Mouse (Mus musculus) thymus, adult 2 months (tissue): Measurements from ENCODE around the gene Ccdc78. TPM values are rescaled to one million over a fixed set of nuclear protein-coding genes. Genes with fewer than 3 reads are reported as not detected.

Experiments
- DNase-seq: peaks from one replicate; pipeline ENCODE4 v3.0.0; 2021
- H3K27ac ChIP-seq: fragments of 200-500 bp; 2 replicates; pipeline ENCODE4 v1.5.1; 2012; ENCODE audit warnings: low read length, control low read depth; ENCODE audit not compliant: control insufficient read depth, insufficient read depth
- H3K27me3 ChIP-seq: fragments of 200-500 bp; 2 replicates; pipeline ENCODE4 v1.6.1; 2012; ENCODE audit warnings: mild to moderate bottlenecking, low read length, moderate library complexity, mixed read lengths; ENCODE audit not compliant: control insufficient read depth, insufficient read depth
- H3K36me3 ChIP-seq: fragments of 200-500 bp; 2 replicates; pipeline ENCODE4 v1.6.1; 2012; ENCODE audit warnings: mild to moderate bottlenecking, low read length, moderate library complexity; ENCODE audit not compliant: control insufficient read depth, insufficient read depth
- H3K4me1 ChIP-seq: fragments of 200-500 bp; replicated peaks from 2 replicates; pipeline ENCODE4 v1.6.1; 2012; ENCODE audit warnings: low read length; ENCODE audit not compliant: control insufficient read depth, insufficient read depth
- H3K4me3 ChIP-seq: fragments of 200-500 bp; 2 replicates; pipeline ENCODE4 v1.5.1; 2012; ENCODE audit warnings: mild to moderate bottlenecking, low read length, control low read depth, moderate library complexity; ENCODE audit not compliant: control insufficient read depth, insufficient read depth
- CTCF ChIP-seq: fragments of 200-500 bp; IDR thresholded peaks from 2 replicates; pipeline ENCODE4 v1.5.1; 2012; ENCODE audit warnings: mild to moderate bottlenecking, control low read depth, low read length, moderate library complexity, borderline replicate concordance; ENCODE audit not compliant: control insufficient read depth, poor library complexity, insufficient read depth; ENCODE audit errors: extremely low read depth
- POLR2A ChIP-seq: fragments of 200-500 bp; IDR thresholded peaks from 2 replicates; pipeline ENCODE4 v1.6.1; 2012; ENCODE audit warnings: mild to moderate bottlenecking, low read length, control low read depth, moderate library complexity; ENCODE audit not compliant: control insufficient read depth, poor library complexity, insufficient read depth; ENCODE audit errors: extremely low read depth
- WGBS: fragments of 180-500 bp; shearing (Covaris S2); methylation state at CpG from one replicate; pipeline ENCODE4 v1.1.7; 2018; 5-methylcytosine and 5-hydroxymethylcytosine counted together
- polyA plus RNA-seq: library from polyadenylated mRNA; depleted of rRNA; stranded (reverse); fragments of >200 nt; gene quantifications from 2 replicates; pipeline ENCODE4 v1.2.3, GENCODE M21; 2012

The Ccdc78 gene
- polyA plus RNA-seq, 1 experiment: 0.27 TPM

- 71% methylated on average over 8 of the region's 8 CpGs for WGBS
- Histone ChIP-seq H3K27me3 (no peaks in the 10 kb centered on the region), H3K27ac (no peak overlapping the region), H3K4me3 (no peak overlapping the region), H3K36me3 (no peaks in the 10 kb centered on the region), H3K4me1 (no peaks in the 10 kb centered on the region)
- DNase-seq: no peak
- TF ChIP-seq POLR2A (no peak), CTCF (no peak)
Observed at GRCm38 (mm10) chr17:25760148-25760547, 26.2 kb upstream of the Ccdc78 start.

GRCm38 (mm10) chr17:25761561-25761970 lies 24.8 kb upstream of the Ccdc78 start:
- WGBS: 77% methylated on average over 4 of the region's 4 CpGs
- H3K4me1 ChIP-seq: no peaks in the 10 kb centered on the region
- no peak for DNase-seq

GRCm38 (mm10) chr17:25762591-25762990 lies 23.8 kb upstream of the Ccdc78 start:
- H3K36me3 ChIP-seq: no peaks in the 10 kb centered on the region
- no peak overlapping the region for H3K27ac ChIP-seq
- WGBS: 53% methylated on average over 3 of the region's 3 CpGs
- no peak for DNase-seq
- H3K27me3 ChIP-seq: no peaks in the 10 kb centered on the region
- H3K4me1 ChIP-seq: no peaks in the 10 kb centered on the region
- no peak overlapping the region for H3K4me3 ChIP-seq
- TF ChIP-seq POLR2A (no peak), CTCF (no peak)

More at GRCm38 (mm10) chr17:25761561-25761970, 24.8 kb upstream of the Ccdc78 start:
- Histone ChIP-seq H3K27ac (no peak overlapping the region), H3K27me3 (no peaks in the 10 kb centered on the region), H3K4me3 (no peak overlapping the region), H3K36me3 (no peaks in the 10 kb centered on the region)
- no peak for TF ChIP-seq CTCF

GRCm38 (mm10) chr17:25765886-25766285 lies 20.5 kb upstream of the Ccdc78 start:
- Histone ChIP-seq H3K27me3 (no peaks in the 10 kb centered on the region), H3K36me3 (no peaks in the 10 kb centered on the region), H3K4me3 (no peak overlapping the region), H3K27ac (no peak overlapping the region), H3K4me1 (no peaks in the 10 kb centered on the region)
- DNase-seq: no peak
- TF ChIP-seq CTCF: no peak
- TF ChIP-seq POLR2A: no peak
- WGBS: 78% methylated on average over 5 of the region's 5 CpGs

GRCm38 (mm10) chr17:25769331-25769730 lies 17.0 kb upstream of the Ccdc78 start:
- DNase-seq: no peak
- Histone ChIP-seq H3K27me3 (no peaks in the 10 kb centered on the region), H3K36me3 (no peaks in the 10 kb centered on the region), H3K27ac (no peak overlapping the region), H3K4me3 (no peak overlapping the region), H3K4me1 (peaks cover 5% of the 10 kb centered on the region)
- TF ChIP-seq POLR2A (no peak), CTCF (no peak)
- WGBS: 56% methylated on average over 9 of the region's 9 CpGs

- H3K36me3 ChIP-seq: no peaks in the 10 kb centered on the region
- H3K4me1 ChIP-seq: peaks cover 8% of the 10 kb centered on the region
- WGBS: under 1% methylated on average over 37 of the region's 37 CpGs
- peak; percentile 97 for DNase-seq
- TF ChIP-seq CTCF (peak; percentile 98), POLR2A (peak; percentile 60; the same call in 1 of the 2 replicates)
- no peaks in the 10 kb centered on the region for H3K27me3 ChIP-seq
- H3K27ac ChIP-seq: no peak within 1 kb of the TSS
- peak within 1 kb of the TSS; percentile 82 for H3K4me3 ChIP-seq
Observed at GRCm38 (mm10) chr17:25773549-25774120, 12.7 kb upstream of the Ccdc78 start, which contains the start of gene Narfl. Narfl (plus strand) TSS chr17:25773776.
